Mouse (Mus musculus) heart, embryonic 15.5 days (tissue): ENCODE measurements around the gene Zmiz1. TPM values are rescaled to one million over a fixed set of nuclear protein-coding genes. Genes with fewer than 3 reads are reported as not detected.

ENCODE experiments used
- ATAC-seq: fragments of 200-750 bp; cut with Nextera tagmentation; replicated peaks from 2 replicates; pipeline ENCODE4 v1.8.0; 2017; ENCODE audit warnings: low read depth, moderate TSS enrichment; ENCODE audit not compliant: insufficient number of reproducible peaks, insufficient read depth, low FRiP score
- H3K27ac ChIP-seq: fragments of 300-500 bp; sonication (generic); 2 replicates; pipeline ENCODE4 v1.5.1; 2015; ENCODE audit warnings: mild to moderate bottlenecking, inconsistent platforms
- H3K27me3 ChIP-seq: fragments of 300-500 bp; sonication (generic); 2 replicates; pipeline ENCODE4 v1.6.1; 2015; ENCODE audit warnings: inconsistent platforms
- H3K36me3 ChIP-seq: fragments of 300-500 bp; sonication (generic); 2 replicates; pipeline ENCODE4 v1.6.1; 2015; ENCODE audit warnings: mild to moderate bottlenecking, inconsistent platforms
- H3K4me1 ChIP-seq: fragments of 300-500 bp; sonication (generic); replicated peaks from 2 replicates; pipeline ENCODE4 v1.6.1; 2015; ENCODE audit warnings: inconsistent platforms
- H3K4me2 ChIP-seq: fragments of 300-500 bp; sonication (generic); 2 replicates; pipeline ENCODE4 v1.6.1; 2015; ENCODE audit warnings: inconsistent platforms, mild to moderate bottlenecking, moderate library complexity
- H3K4me3 ChIP-seq: fragments of 300-500 bp; sonication (generic); 2 replicates; pipeline ENCODE4 v1.5.1; 2015; ENCODE audit warnings: mild to moderate bottlenecking, inconsistent platforms
- H3K9ac ChIP-seq: fragments of 300-500 bp; sonication (generic); 2 replicates; pipeline ENCODE4 v1.6.1; 2015; ENCODE audit warnings: mild to moderate bottlenecking, inconsistent platforms
- H3K9me3 ChIP-seq: fragments of 300-500 bp; sonication (generic); replicated peaks from 2 replicates; pipeline ENCODE4 v1.6.1; 2016; ENCODE audit warnings: inconsistent platforms
- WGBS: fragments of 180-500 bp; shearing (Covaris S2); methylation state at CpG from one replicate; pipeline ENCODE4 v1.1.7; 2015; ENCODE audit warnings: mixed read lengths; 5-methylcytosine and 5-hydroxymethylcytosine counted together
- polyA plus RNA-seq: library from polyadenylated mRNA; unstranded; fragments of >200 nt; fragmentation: Nextera tagmentation; extraction: Ambion mirVana; gene quantifications from 2 replicates; pipeline ENCODE4 v1.2.1, GENCODE M21; 2015

Gene Zmiz1
- polyA plus RNA-seq, 1 experiment from 2014 or later: 22.1 TPM

DNA sequence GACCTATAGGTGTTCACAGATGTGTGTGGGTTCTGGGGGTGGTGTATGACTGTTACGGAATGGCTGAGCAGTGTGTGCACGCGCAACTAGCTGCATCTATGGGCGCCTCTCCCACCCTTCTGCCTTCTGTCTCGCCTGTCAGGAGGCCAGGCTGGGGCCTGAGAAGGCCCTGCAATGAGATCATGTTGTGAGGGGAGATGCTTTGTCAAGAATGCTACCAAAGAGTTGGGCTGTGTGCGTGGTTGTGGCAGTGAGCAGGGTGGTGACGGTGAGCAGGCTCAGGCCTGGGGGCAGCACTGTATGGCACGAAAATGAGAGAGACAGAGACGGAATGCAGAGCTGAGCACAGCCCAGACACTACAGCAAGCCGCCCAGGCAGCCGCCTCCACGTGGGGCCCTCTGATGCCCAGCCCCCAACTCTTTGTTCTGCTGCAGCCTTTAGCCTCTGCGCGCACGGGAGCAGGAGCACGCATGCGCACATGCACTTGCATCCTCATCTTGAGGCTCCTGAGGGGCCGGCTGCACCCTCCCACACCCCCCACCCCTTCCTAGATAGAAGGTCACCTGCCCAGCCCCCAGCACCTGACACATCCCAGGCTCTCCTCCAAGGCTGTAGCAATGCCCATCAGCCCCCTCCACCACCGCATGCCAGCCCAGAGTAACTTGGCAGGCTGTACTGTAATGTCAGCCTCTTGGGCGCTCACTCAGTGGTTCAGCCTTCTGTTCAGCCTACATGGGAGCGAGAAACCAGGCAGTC, 126.7 kb downstream of the Zmiz1 start:
- whole genome bisulfite sequencing: 20% methylated on average over 21 of the region's 21 CpGs
- no peak overlapping the region for H3K4me3 ChIP-seq

GRCm38 (mm10) chr14:25586846-25587486, 128.0 kb downstream of the Zmiz1 start:
- Histone ChIP-seq H3K27ac (peak overlapping the region; percentile 95), H3K4me3 (no peak overlapping the region), H3K9ac (peak overlapping the region; percentile 30), H3K4me1 (peaks cover 63% of the 10 kb centered on the region), H3K4me2 (peak overlapping the region; percentile 40), H3K36me3 (peaks cover 14% of the 10 kb centered on the region), H3K9me3 (no peaks in the 10 kb centered on the region), H3K27me3 (no peaks in the 10 kb centered on the region)
- 0 out of 2 replicates have a peak, but pooled peaks have one; percentile 30 for ATAC-seq
- WGBS: 22% methylated on average over 10 of the region's 10 CpGs

More for the DNA sequence above, 126.7 kb downstream of the Zmiz1 start:
- Histone ChIP-seq H3K27me3 (no peaks in the 10 kb centered on the region), H3K4me1 (peaks cover 63% of the 10 kb centered on the region), H3K4me2 (peak overlapping the region; percentile 43), H3K9ac (peak overlapping the region; percentile 44), H3K9me3 (no peaks in the 10 kb centered on the region), H3K36me3 (peaks cover 25% of the 10 kb centered on the region), H3K27ac (peak overlapping the region; percentile 95)
- ATAC-seq: peak; percentile 52

DNA sequence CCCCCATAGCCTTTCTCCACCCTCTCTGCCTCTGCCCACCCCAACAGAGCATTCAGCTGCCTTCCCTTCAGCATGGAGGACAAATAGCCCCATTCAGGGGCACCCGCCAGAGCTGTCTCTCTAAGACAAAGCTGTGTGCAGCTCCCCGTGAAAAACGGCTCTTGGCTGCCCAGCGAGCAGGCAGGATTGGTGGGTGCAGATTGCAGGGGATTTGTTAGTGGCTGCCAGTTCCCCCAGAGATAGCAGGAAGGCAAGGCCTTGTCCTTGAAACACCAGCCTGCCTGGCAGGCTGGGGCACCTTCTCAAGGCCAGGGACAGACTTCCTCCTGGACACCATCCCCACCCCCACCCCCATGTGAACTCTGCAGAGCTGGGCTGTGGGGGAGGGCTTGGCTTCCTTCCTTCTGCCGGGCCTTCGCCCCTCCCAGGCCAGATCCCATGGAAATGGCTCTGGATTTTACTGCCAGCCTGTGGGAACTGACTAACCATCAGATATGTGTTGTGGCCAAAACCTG, 128.6 kb downstream of the Zmiz1 start:
- Histone ChIP-seq H3K4me1 (peaks cover 65% of the 10 kb centered on the region), H3K4me3 (no peak overlapping the region), H3K9me3 (no peaks in the 10 kb centered on the region), H3K27ac (peak overlapping the region; percentile 95), H3K27me3 (no peaks in the 10 kb centered on the region), H3K4me2 (peak overlapping the region; percentile 40), H3K36me3 (peaks cover 8% of the 10 kb centered on the region; the same call in 1 of the 2 replicates), H3K9ac (peak overlapping the region; percentile 30)
- peak; percentile 63 for ATAC-seq
- 7% methylated on average over 6 of the region's 6 CpGs for WGBS

DNA sequence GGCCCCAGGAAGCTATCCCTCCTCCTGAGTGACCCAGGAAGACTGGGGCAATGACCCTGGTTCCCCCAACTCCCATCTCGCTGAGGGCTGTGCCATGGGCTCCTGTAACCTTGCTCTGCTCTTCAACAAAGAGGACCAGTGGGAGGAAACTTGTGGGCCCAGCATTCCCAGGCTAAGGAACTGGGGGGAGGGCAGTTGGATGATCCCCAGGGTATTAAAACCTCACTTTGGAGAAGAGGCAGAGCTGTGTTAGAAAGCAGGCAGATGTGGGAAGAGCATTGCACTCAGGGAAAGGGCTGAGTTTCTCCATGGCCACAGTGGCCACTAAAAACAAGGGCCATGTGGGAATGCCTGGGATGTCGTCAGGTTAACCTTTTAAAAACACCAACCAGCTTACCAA, 129.2 kb downstream of the Zmiz1 start:
- no peak overlapping the region for H3K4me3 ChIP-seq

DNA sequence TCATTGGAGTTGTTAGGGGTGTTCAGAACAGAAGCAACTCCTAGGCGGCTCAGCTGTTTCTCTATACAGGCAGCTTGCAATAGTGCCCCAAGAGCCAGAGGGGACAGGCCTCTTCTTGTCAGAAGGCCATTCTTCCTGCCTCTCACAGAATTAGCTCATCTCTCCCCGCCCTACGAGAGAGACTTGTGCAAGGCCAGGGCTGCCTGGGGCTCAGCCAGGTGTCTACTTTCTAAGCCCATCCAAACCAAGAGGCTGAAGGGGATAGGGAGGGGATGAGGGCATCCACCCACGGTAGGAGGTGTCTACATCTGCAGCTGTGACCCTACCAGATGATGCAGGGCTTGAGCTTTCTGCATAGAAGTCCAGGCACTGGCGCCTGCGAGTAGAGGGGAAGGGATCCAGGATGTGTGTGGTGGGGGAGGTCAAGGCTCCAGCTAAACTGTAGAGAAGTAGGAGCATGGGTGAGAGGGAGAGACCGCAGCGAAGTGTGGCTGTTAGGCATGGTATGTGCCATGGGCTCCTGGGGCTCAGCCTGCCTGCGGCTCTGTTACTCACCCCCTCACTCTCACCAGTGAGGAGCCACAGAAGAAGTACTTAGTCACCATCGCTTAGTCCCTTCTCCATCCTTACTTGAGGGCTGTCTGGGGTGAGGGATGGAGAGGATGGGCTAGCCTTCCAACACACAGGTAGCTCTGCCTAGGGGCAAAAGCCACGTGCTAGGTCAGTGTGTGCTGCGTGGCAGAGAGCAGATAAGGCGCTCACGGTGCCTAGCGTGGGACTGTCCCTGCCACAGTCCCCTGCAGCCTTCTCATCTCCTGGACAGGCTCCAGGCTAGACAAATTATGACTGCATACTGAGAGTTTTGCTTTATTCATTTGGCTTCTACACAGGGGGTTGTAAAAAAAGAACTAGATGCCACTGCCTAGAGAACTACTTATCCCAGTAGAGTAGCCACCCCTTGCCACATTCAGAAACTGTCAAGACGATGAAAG, 130.3 kb downstream of the Zmiz1 start:
- WGBS: 51% methylated on average over 16 of the region's 16 CpGs
- Histone ChIP-seq H3K36me3 (no peaks in the 10 kb centered on the region), H3K9me3 (no peaks in the 10 kb centered on the region), H3K4me1 (peaks cover 74% of the 10 kb centered on the region), H3K4me2 (no peak overlapping the region), H3K27ac (peak overlapping the region; percentile 95), H3K4me3 (no peak overlapping the region), H3K27me3 (no peaks in the 10 kb centered on the region), H3K9ac (no peak overlapping the region)
- ATAC-seq: 0 out of 2 replicates have a peak, but pooled peaks have one; percentile 3

More for the DNA sequence above, 129.2 kb downstream of the Zmiz1 start:
- H3K9ac ChIP-seq: peak overlapping the region; percentile 30; the same call in 1 of the 2 replicates
- H3K27me3 ChIP-seq: no peaks in the 10 kb centered on the region
- ATAC-seq: no peak
- H3K27ac ChIP-seq: peak overlapping the region; percentile 95
- WGBS: 45% methylated on average over 2 of the region's 2 CpGs
- peaks cover 70% of the 10 kb centered on the region for H3K4me1 ChIP-seq
- peaks cover 2% of the 10 kb centered on the region; the same call in 1 of the 2 replicates for H3K36me3 ChIP-seq
- H3K9me3 ChIP-seq: no peaks in the 10 kb centered on the region
- H3K4me2 ChIP-seq: peak overlapping the region; percentile 40

- H3K9ac ChIP-seq: no peak overlapping the region
- no peaks in the 10 kb centered on the region for H3K9me3 ChIP-seq
- H3K4me2 ChIP-seq: no peak overlapping the region
- peaks cover 64% of the 10 kb centered on the region for H3K4me1 ChIP-seq
- 72% methylated on average over 5 of the region's 5 CpGs for WGBS
- H3K4me3 ChIP-seq: no peak overlapping the region
- no peak for ATAC-seq
- H3K36me3 ChIP-seq: no peaks in the 10 kb centered on the region
- H3K27me3 ChIP-seq: no peaks in the 10 kb centered on the region
- H3K27ac ChIP-seq: no peak overlapping the region
These were observed 132.0 kb downstream of the Zmiz1 start for GRCm38 (mm10) chr14:25591000-25591399.

GRCm38 (mm10) chr14:25591426-25591825, 132.4 kb downstream of the Zmiz1 start:
- Histone ChIP-seq H3K36me3 (no peaks in the 10 kb centered on the region), H3K9me3 (no peaks in the 10 kb centered on the region), H3K9ac (no peak overlapping the region), H3K4me1 (peaks cover 60% of the 10 kb centered on the region), H3K4me2 (no peak overlapping the region), H3K27me3 (no peaks in the 10 kb centered on the region), H3K4me3 (no peak overlapping the region), H3K27ac (no peak overlapping the region)
- WGBS: 95% methylated on average over 1 of the region's 1 CpGs
- ATAC-seq: no peak

- Histone ChIP-seq H3K4me1 (peaks cover 49% of the 10 kb centered on the region), H3K4me2 (no peak overlapping the region), H3K36me3 (0 out of 2 replicates have a peak, but pooled peaks cover 5% of the 10 kb centered on the region), H3K9ac (no peak overlapping the region), H3K27me3 (no peaks in the 10 kb centered on the region), H3K9me3 (no peaks in the 10 kb centered on the region), H3K27ac (no peak overlapping the region), H3K4me3 (no peak overlapping the region)
- 51% methylated on average over 6 of the region's 6 CpGs for WGBS
- ATAC-seq: no peak
These were observed 133.5 kb downstream of the Zmiz1 start for GRCm38 (mm10) chr14:25592522-25592921.

DNA sequence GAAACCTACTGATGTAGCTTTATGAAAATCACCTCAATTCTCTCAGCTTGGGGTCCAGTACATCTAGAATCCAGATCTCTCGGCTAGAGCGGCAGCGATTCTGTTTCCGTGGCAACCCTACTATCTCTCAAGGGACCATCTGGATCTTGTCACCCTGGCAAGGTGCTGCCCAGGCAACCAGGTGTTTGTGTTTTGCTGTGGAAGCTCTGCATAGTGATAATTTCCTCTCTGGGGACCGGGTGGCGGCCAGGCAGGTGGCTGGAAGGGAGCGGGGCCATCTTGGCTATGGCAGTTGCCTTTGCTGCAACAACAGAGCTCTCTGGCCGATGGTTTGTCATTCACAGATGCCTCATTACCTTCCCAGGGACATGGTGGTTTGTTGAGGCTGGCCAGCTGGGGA, 134.9 kb downstream of the Zmiz1 start:
- no peak overlapping the region for H3K4me2 ChIP-seq
- no peak for ATAC-seq
- H3K36me3 ChIP-seq: 0 out of 2 replicates have a peak, but pooled peaks cover 9% of the 10 kb centered on the region

GRCm38 (mm10) chr14:25594611-25595010, 135.6 kb downstream of the Zmiz1 start:
- Histone ChIP-seq H3K4me2 (no peak overlapping the region), H3K27me3 (no peaks in the 10 kb centered on the region), H3K4me3 (no peak overlapping the region), H3K4me1 (peaks cover 35% of the 10 kb centered on the region), H3K9ac (no peak overlapping the region), H3K27ac (peak overlapping the region; percentile 26; the same call in 1 of the 2 replicates), H3K36me3 (0 out of 2 replicates have a peak, but pooled peaks cover 9% of the 10 kb centered on the region), H3K9me3 (no peaks in the 10 kb centered on the region)
- WGBS: 78% methylated on average over 4 of the region's 4 CpGs
- no peak for ATAC-seq

More for the DNA sequence above, 134.9 kb downstream of the Zmiz1 start:
- Histone ChIP-seq H3K4me1 (peaks cover 36% of the 10 kb centered on the region), H3K27me3 (no peaks in the 10 kb centered on the region), H3K4me3 (no peak overlapping the region), H3K27ac (0 out of 2 replicates have a peak overlapping the region, but pooled peaks have one; percentile 26), H3K9me3 (no peaks in the 10 kb centered on the region), H3K9ac (no peak overlapping the region)
- 68% methylated on average over 8 of the region's 8 CpGs for WGBS
